Mouse (Mus musculus) sigmoid colon, adult 10 weeks (tissue): ENCODE results near the gene Uroc1. TPM values are rescaled to one million over a fixed set of nuclear protein-coding genes. Genes with fewer than 3 reads are reported as not detected.

Experiments used
- polyA plus RNA-seq: library from polyadenylated mRNA; stranded (reverse); fragments of 350-450 nt; fragmentation: Illumina TruSeq; extraction: RNeasy Lipid Tissue Mini Kit (QIAGEN cat#74804); gene quantifications from one replicate; pipeline ENCODE4 v1.2.3, GENCODE M21; 2014; ENCODE audit warnings: low read depth, low replicate concordance

The Uroc1 gene
- not detected for polyA plus RNA-seq

DNA sequence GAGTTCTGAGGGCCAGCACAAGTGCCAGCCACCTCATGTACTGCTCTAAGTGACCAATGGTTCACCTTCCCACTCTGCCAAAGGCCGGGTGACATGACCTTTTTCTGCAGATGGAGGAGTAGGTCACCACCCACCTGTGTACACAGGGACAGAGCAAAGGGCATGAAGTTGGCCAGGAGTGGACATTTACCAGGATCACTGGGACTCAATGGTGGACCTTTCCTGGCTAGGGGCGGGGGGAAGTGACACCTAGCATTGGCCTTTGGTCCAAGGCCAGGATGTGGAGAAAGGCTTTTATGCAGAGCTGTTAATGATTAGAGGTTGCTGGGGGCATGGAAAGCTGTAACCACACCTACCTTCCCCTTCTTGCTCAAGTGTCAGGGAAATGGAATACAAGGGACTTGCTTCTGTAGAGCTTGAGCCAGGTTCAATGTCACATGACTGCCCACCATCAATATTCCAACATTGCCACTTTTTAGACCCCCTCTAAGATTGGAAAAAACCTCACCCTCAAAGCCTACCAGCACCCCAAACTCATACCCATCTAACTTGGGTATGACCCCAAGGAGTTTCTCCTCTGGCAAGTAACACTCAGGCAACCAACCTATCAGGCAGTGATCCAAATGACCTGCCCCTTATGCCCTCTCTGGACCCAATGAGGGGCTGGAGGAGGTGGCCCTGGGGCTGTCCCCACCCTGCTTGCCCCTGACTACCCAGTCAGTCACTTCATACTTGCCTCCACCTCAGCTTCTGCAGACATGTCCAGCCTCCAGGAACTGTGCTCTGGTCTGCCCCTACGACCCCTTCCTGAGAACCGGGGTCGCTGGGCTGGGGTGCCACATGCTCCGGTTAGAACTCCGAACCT lies at the start of gene Uroc1:
Gene Uroc1, plus strand, starts transcription at position 724 of the 865 bp plus-strand sequence.

DNA sequence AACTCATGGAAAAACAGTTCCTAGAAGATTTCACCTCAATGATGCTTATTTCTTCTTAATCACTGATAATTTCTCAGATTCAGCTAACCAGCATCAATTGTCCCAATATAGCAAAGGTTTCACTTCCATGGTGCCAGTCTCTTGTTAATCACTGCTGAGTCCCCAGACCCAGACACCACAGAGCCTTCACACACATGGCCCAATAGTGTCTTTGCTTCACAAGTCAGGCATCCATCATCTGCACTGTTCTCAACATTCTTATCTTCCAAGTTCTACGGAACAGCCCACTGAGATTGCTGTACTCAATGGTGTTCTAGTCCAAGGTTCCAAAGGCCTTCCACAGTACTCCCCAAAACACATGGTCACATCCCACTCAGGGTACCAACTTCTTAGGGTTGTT lies 32.2 kb upstream of the Uroc1 start, which contains the start of gene BC048671:
Gene BC048671, plus strand, starts transcription at position 301 of the 400 bp plus-strand sequence.

DNA sequence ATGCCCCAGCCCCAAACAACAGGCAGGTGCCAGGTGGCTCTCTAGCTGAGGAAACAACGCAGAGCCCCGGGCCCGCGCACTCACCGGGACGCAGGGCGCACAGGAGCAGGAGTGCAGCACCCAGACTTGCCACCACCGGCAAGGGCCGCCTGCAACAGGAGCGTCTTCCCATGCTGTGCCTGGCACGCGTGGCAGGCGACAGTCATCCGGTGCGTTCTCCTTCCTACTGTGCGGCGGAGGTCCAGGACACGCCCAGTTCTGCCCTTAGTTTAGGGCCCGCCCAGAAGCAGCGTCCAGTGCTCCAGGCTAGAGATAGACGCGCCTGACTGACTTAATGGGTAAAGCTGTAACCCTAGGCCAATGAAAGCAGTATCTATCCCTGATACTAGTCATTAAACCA lies 8.1 kb upstream of the Uroc1 start, which contains the start of gene Chst13:
Gene Chst13, minus strand, starts transcription at position 195 of the 400 bp plus-strand sequence.

DNA sequence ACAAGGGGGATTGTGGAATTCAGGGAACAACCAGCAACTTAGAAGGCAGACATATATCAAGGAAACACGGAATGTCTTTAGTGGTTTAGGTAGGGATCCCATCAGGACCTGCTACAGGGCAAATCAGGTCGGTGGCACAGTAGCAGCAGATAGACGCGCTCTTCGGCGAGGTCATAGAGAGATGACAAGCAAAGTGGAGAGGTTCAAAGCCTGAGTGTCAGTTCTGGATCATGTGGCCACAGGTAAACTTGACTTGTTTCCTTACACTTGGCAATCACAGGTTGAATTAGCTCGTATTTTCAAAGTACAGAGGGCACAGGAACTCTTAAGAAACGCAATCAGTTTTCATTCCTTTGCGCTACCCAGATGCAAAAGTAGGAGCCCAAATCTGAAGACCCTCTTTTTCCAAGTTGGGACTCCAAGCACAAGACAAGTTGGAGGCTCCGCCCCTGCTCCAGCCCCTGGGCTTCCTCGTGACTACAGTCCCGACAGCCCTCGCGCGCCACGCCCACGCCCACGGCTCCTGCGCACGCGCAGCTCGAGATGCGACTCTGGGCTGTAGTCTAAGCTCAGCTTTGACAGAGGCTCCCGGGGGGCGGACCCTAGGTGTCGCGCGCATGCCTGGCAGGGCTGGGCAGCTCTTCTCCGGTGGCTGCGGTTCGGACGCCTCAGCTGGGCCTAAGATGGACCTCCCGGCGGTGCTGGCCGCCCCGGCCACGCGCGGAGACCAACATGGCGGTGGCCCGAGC lies 36.1 kb downstream of the Uroc1 start, which contains the start of gene Zxdc:
Gene Zxdc, plus strand, starts transcription at position 517 of the 749 bp plus-strand sequence.

Other genes starting within 250 kb of the Uroc1 start
- not detected for gene Vmn1r50, start 231.9 kb upstream of the Uroc1 start, polyA plus RNA-seq
- not detected for gene Vmn1r51, start 210.7 kb upstream of the Uroc1 start, polyA plus RNA-seq
- not detected for gene Vmn1r52, start 158.5 kb upstream of the Uroc1 start, polyA plus RNA-seq
- gene V1ra8, start 130.5 kb upstream of the Uroc1 start, polyA plus RNA-seq: not detected
- not detected for gene Vmn1r53, start 108.8 kb upstream of the Uroc1 start, polyA plus RNA-seq
- not detected for gene Vmn1r54, start 87.0 kb upstream of the Uroc1 start, polyA plus RNA-seq
- not detected for gene BC048671, start 32.1 kb upstream of the Uroc1 start, polyA plus RNA-seq
- not detected for gene Chst13, start 8.1 kb upstream of the Uroc1 start, polyA plus RNA-seq
- 10.2 TPM for gene Zxdc, start 36.2 kb downstream of the Uroc1 start, polyA plus RNA-seq
- not detected for gene Cfap100, start 95.5 kb downstream of the Uroc1 start, polyA plus RNA-seq
- gene Klf15, start 129.3 kb downstream of the Uroc1 start, polyA plus RNA-seq: 0.98 TPM
- 8.2 TPM for gene Aldh1l1, start 153.1 kb downstream of the Uroc1 start, polyA plus RNA-seq